Mouse (Mus musculus) testis, adult 2 months (tissue): ENCODE data around the gene Smarcal1.

Experiments used
- CTCF ChIP-seq: fragments of 200-500 bp; IDR thresholded peaks from 2 replicates; pipeline ENCODE4 v1.5.1; 2012; ENCODE audit warnings: low read depth, mild to moderate bottlenecking, inconsistent platforms, low read length, moderate library complexity; ENCODE audit not compliant: control insufficient read depth, insufficient read depth, insufficient replicate concordance
- POLR2A ChIP-seq: fragments of 200-500 bp; IDR thresholded peaks from 2 replicates; pipeline ENCODE4 v1.6.1; 2012; ENCODE audit warnings: low read depth, mild to moderate bottlenecking, inconsistent platforms, low read length, moderate library complexity; ENCODE audit not compliant: control insufficient read depth

- no peak for TF ChIP-seq CTCF
- no peak for TF ChIP-seq POLR2A
These were observed 46.3 kb upstream of the Smarcal1 start, which contains the start of gene March4 for GRCm38 (mm10) chr1:72536611-72537351.
